Mouse (Mus musculus): ENCODE results near the gene Med17.

Gene Med17

DNA sequence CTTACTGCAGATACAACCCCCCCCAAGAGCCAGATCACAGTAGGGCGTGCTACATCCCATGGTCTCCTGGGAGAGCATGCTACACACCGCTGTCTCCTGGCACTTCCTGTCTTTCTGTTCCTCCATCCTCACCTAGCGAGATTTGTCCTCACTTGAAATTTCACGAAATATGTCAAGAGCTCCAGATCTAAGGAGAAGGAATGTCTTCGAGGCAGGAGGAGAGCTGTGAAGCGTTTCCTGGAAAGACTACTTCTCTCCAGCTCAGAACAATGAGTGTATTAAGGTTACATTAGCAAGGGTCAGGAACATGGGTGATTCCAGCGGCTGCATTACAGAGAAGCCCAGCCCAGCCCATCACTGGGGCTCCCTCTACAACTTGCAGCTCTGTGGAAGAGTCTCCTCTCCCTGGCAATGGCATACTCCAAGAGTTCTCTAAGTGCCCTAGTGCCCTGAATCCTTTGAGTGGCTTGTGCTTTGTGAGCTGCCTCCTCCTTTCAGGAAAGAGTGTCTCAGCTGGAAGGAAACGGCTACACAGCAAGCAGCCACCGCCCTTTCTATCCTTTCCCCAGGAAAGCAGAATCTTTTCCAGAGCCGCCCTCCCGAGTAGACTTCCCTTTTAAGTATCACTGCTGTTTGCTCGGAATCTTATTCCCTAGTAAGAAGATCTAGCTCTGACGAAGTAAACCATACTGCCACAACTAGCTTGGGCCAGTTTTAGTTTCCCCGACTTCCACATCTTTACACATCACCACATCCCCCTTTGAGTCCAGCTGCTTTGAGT lies 42.0 kb downstream of the Med17 start:
- DNase-seq (ENCODE audit: low read depth) = no peak

GRCm38 (mm10) chr9:15235986-15236385 lies 43.7 kb downstream of the Med17 start:
- no peak for DNase-seq (ENCODE audit: low read depth)

DNA sequence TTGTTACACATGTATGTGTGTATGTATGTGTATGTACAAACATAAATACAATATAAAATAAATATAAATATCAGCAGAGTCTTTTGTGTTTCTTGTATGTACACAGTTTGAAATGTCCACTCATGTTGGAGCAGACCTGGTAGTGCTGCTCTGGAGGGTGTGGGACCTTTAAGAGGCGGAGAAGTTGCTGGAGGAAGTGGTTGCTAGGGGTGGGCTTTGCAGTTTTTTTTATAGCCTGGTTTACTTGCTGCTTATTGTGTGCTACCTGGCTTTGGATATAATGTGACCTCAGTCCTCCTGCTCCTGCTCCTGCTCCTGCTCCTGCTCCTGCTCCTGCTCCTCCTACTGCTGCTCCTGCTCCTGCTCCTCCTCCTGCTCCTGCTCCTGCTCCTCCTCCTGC lies 46.1 kb downstream of the Med17 start:
- DNase-seq (ENCODE audit: low read depth) = no peak

- no peak for DNase-seq (ENCODE audit: low read depth)
These were observed 47.3 kb downstream of the Med17 start for GRCm38 (mm10) chr9:15232445-15232844.

- DNase-seq (ENCODE audit: low read depth) = no peak
These were observed 54.8 kb downstream of the Med17 start for GRCm38 (mm10) chr9:15224912-15225311.

- DNase-seq (ENCODE audit: low read depth) = no peak
These were observed 66.0 kb downstream of the Med17 start for GRCm38 (mm10) chr9:15213695-15214094.

- DNase-seq (ENCODE audit: low read depth) = peak; percentile 13
These were observed 67.9 kb downstream of the Med17 start for GRCm38 (mm10) chr9:15211876-15212275.
